Mouse (Mus musculus) T-helper 1 cell (primary cell): ENCODE data around the gene Chrm3.
"Not testable (repeated sequence)": the region's sequence is repeated elsewhere in the genome, so short reads cannot be mapped to it uniquely, and the experiment has no call there.

Experiments used
- in situ Hi-C: fragments of 300-600 bp; cut with MboI, MseI; formaldehyde crosslinking; loops from one replicate; pipeline ENCODE4 v1.15.1; 2025; ENCODE audit warnings: high pct_unique_total_duplicates

The Chrm3 gene

GRCm38 (mm10) chr13:9895045-9895625 lies 465.5 kb downstream of the Chrm3 start:
- in situ Hi-C loops, result loop anchor here (25.0 kb wide), 1 partner anchor 642 kb away; no protein-coding TSS in a partner anchor

DNA sequence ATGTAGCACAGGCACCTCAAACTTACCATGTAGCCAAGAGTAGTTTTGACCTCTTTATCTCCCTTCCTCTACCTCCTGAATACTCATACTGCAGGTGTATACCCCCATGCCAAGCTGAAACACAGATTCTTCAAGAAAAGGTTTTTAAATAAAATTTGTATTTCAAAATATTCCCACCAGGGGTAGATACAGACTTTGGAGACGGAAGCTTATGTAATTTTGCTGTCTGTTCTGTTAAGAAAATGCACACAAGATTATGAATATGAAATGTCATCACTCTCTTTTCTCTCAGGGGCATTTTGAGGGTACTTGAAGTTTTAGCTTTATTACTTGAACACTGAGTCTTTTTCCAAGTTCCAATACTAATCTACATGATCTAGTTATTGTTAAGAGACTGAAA lies 469.6 kb downstream of the Chrm3 start:
- in situ Hi-C loops, result loop anchor here (25.0 kb wide), 1 partner anchor 646 kb away; no protein-coding TSS in a partner anchor

DNA sequence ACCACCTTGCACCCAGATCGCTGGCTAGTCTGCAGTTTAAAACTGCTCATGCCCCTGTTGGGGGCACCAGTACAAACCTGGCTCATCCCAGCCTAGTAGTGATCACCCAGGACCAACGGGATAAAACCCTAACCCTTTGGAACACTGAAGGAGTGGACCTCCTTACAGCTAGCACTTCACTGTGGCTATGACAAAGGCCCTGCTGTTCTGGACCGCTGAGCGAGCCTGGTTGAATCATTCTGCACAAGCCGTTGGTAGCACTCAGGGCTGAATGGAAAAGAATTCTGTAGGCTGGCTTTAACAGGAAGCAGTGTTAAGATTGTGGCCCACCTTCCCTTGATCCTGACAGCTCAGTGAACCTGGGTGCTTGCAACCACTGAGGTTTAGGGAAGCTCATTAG lies 470.2 kb downstream of the Chrm3 start:
- in situ Hi-C loops, result loop anchor here (25.0 kb wide), 1 partner anchor 647 kb away; no protein-coding TSS in a partner anchor

GRCm38 (mm10) chr13:9889954-9890353 lies 470.7 kb downstream of the Chrm3 start:
- in situ Hi-C loops, result loop anchor here (25.0 kb wide), 1 partner anchor 647 kb away; no protein-coding TSS in a partner anchor

- in situ Hi-C loops, result loop anchor here (25.0 kb wide), 1 partner anchor 649 kb away; no protein-coding TSS in a partner anchor
Measured at GRCm38 (mm10) chr13:9888284-9888683, 472.4 kb downstream of the Chrm3 start.

GRCm38 (mm10) chr13:9887261-9887660 lies 473.4 kb downstream of the Chrm3 start:
- in situ Hi-C loops, result loop anchor here (25.0 kb wide), 1 partner anchor 650 kb away; no protein-coding TSS in a partner anchor

GRCm38 (mm10) chr13:9886465-9887135 lies 474.0 kb downstream of the Chrm3 start:
- in situ Hi-C loops, result loop anchor here (25.0 kb wide), 1 partner anchor 651 kb away; no protein-coding TSS in a partner anchor

DNA sequence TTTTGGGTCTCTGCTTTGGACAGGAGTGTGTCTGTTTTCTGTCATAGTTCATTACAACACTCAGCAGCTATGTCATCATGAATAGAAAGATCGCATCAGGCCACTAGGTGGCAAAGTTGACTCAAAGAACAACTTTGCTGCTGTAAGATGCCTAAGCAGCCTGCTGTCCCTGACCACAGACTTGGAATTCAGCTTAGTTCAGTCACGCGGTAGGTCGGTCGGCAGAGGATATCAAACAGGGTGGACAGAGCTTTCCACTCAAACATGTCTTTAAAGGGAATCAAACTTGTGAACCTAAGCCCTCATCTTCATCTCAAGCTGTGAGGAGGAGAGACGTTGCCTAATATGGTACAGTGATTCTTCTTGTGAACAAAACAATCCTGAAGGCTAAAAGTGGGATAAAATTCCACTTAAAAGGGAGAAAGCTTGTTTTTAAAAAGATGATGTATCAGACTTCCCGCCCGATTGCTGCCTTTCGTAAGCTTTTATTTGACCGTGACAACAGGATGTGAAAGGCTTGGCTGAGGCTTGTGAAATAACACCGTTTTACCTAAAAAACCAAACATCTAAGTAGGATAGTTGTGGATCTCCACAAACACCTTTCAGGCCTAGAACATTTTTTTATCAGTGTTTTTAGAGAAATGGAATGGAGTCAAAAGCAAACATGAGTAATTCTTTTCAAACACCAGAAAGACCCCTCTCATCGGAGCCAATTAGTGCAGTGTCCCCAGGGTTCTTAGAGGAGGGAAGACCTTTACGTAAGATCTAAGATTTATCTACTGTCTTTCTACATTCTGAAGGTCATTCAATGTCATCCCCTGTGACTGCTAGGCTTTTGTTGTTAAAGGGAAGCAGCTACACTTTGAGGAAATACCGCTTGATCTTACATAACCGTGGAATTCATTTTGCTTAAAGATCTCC lies 478.0 kb downstream of the Chrm3 start:
- in situ Hi-C loops, result loop anchor here (25.0 kb wide), 1 partner anchor 655 kb away; no protein-coding TSS in a partner anchor

DNA sequence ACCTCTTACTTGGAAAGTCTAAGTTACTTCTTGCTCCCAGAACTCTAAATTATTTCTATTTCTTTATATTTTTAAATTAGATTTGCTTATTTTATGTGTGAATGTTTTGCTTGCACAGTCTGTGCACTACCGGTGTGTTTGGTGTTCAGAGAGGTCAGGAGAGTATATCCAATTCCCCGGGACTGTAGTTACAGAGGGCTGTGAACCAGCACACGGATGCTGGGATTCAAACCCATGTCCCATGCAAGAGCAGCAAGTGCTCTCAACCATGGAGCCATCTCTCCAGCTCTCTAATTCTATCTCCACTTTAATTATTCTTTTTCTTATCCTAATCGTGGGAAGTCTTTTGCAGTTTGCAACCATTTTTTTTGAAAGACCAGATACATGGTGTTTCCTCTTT lies 478.7 kb downstream of the Chrm3 start:
- in situ Hi-C loops, result loop anchor here (25.0 kb wide), 1 partner anchor 655 kb away; no protein-coding TSS in a partner anchor

- in situ Hi-C loops, result loop anchor here (25.0 kb wide), 1 partner anchor 657 kb away; no protein-coding TSS in a partner anchor
Measured at GRCm38 (mm10) chr13:9880401-9880800, 480.2 kb downstream of the Chrm3 start.

GRCm38 (mm10) chr13:9878596-9879010 lies 482.0 kb downstream of the Chrm3 start:
- in situ Hi-C loops, result loop anchor here (10.0 to 25.0 kb wide), 2 partner anchors 466 to 659 kb away; no protein-coding TSS in a partner anchor

GRCm38 (mm10) chr13:9873377-9873776 lies 487.3 kb downstream of the Chrm3 start:
- in situ Hi-C loops, result loop anchor here (10.0 kb wide), 1 partner anchor 471 kb away; no protein-coding TSS in a partner anchor

DNA sequence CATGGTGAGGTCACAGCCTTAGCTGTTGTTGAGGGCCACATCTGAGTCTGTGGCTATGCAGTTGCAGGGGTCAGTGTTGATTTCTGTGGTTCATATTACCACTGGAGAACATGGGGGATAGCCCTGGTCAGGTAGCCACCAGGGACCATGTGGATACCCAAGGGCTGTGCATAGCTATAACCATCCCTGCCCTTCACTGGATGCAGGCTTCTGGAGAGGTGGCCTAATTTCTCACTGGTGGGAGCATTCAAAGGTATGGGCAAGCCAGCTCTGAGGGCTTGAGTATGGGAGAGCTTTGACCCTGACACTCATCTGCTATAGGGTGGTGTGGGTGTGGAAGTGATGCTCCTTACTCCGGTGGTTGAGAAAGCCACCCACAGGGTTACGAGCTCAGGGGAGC lies 494.5 kb downstream of the Chrm3 start:
- in situ Hi-C loops, result no loop called here

DNA sequence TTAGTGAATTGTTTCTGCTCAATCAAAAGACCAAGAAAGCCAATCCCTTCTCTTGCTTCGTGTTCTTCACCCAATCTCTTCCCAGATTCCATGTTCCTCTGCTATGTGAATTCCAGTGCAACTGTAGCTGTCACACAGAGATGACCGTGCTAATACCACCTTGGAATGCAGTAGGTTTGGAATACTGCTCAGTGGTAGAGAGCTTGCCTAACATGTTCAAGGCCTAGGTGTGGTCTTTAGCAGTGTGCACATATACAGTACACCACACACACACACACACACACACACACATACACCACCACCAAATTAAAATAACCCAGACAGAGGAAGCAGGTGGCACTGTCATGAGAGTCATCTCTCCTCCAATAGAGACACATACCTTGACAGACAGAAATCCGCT lies 513.1 kb downstream of the Chrm3 start:
- in situ Hi-C loops, result loop anchor here (5.0 to 10.0 kb wide), 2 partner anchors 283 to 665 kb away; no protein-coding TSS in a partner anchor

DNA sequence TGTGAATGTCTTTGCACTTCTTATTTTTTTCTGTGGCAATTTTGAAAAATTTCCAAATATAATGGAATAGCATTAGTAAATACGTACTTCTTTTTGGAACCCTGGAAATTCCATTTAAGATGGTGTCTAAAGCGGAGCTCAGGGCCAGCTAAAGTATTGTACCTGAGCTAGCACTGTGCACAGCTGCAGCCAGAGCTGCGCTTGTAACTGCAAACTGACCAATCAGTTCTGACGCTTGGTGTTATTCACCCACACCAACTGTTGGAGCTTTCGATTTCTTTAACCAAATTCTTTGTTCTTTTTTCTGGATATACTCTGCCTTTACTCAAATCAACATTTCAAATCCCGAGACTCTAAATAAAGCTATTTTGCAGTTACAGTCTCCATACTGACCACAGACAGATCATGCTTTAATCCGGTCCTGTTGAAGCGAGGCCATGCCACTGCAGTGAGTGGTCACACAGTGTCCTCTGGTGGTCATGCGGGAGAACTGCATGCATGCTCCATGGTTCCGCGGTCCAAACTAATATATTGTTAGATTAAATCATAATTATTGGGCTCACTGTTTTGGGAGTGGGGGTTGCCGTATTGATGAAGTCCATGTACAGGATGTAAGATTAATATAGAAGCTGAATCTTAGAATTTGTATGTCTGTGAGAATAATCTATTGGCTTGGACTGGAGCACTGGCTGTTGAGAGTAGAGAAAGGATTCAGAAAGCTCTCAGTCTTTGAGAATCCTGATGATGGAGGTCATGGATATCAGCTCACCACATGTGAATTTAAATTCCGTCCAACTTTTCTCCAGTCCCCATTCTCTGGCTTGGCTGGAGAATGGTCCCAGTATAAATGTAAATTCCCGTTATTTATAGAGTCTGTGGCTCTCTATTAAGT lies 513.9 kb downstream of the Chrm3 start:
- in situ Hi-C loops, result loop anchor here (5.0 to 10.0 kb wide), 2 partner anchors 282 to 664 kb away; no protein-coding TSS in a partner anchor

DNA sequence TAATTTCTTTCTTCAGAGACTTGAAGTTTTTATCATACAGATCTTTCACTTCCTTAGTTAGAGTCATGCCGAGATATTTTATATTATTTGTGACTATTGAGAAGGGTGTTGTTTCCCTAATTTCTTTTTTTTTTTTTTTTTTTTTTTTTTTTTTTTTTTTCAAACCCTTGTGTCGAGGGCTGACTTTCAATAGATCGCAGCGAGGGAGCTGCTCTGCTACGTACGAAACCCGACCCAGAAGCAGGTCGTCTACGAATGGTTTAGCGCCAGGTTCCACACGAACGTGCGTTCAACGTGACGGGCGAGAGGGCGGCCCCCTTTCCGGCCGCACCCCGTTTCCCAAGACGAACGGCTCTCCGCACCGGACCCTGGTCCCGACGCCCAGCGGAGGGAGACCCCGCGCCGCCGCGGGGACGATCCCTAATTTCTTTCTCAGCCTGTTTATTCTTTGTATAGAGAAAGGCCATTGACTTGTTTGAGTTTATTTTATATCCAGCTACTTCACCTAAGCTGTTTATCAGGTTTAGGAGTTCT lies 526.4 kb downstream of the Chrm3 start:
- in situ Hi-C loops, result not testable (repeated sequence)

DNA sequence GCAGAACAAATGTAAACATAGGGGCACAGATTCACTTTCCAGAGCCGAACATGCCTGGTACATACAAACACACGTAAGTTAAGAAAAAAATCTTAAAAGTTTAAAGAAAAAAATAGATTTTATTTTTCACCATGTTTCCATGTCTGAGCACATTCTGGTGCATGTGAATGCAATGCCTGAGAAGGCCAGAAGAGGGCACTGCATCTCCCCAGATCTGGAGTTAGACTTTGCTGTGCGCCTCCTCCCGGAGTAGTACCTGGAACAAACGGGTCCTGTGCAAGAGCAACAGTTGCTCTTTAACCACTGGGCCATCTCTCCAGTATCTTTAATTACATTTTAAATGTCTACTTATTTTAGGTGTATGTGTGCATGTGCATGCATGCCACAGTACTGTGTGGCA lies 534.4 kb downstream of the Chrm3 start:
- in situ Hi-C loops, result no loop called here
